Mouse (Mus musculus) E14TG2a.4 (cell line): ENCODE results near the gene Pdzrn3.

Source experiments
- H3K27me3 ChIP-seq: 2 replicates; pipeline ENCODE4 v1.6.1; 2014; ENCODE audit warnings: low read length, control low read depth; ENCODE audit not compliant: insufficient read depth
- H3K36me3 ChIP-seq: 2 replicates; pipeline ENCODE4 v1.6.1; 2014; ENCODE audit warnings: low read length, control low read depth; ENCODE audit not compliant: insufficient read depth
- H3K4me1 ChIP-seq: replicated peaks from 2 replicates; pipeline ENCODE4 v1.6.1; 2014; ENCODE audit warnings: low read depth, low read length, control low read depth
- H3K4me3 ChIP-seq: replicated peaks from 2 replicates; pipeline ENCODE4 v1.5.1; 2014; ENCODE audit warnings: mild to moderate bottlenecking, low read length
- H3K9me3 ChIP-seq: 2 replicates; pipeline ENCODE4 v1.6.1; 2014; ENCODE audit warnings: low read length, control low read depth
- CTCF ChIP-seq: conservative IDR thresholded peaks from 2 replicates; pipeline ENCODE4 v1.5.1; 2014; ENCODE audit warnings: low read length
- NANOG ChIP-seq: IDR thresholded peaks from 2 replicates; pipeline ENCODE4 v1.6.1; 2014; ENCODE audit warnings: borderline replicate concordance, low read length, mixed read lengths
- POU5F1 ChIP-seq: IDR thresholded peaks from 2 replicates; pipeline ENCODE4 v1.6.1; 2014; ENCODE audit warnings: low read length, borderline replicate concordance

The Pdzrn3 gene

GRCm38 (mm10) chr6:101330392-101330791 is 47.3 kb downstream of the Pdzrn3 start:
- no peak for TF ChIP-seq POU5F1
- no peak for TF ChIP-seq NANOG
- no peak for TF ChIP-seq CTCF

GRCm38 (mm10) chr6:101329499-101329898 is 48.2 kb downstream of the Pdzrn3 start:
- H3K4me3 ChIP-seq, result no peak overlapping the region
- H3K9me3 ChIP-seq, result no peaks in the 10 kb centered on the region
- TF ChIP-seq POU5F1, result no peak
- no peak for TF ChIP-seq NANOG
- H3K27me3 ChIP-seq, result no peaks in the 10 kb centered on the region
- no peaks in the 10 kb centered on the region for H3K4me1 ChIP-seq
- no peaks in the 10 kb centered on the region for H3K36me3 ChIP-seq

More at GRCm38 (mm10) chr6:101330392-101330791, 47.3 kb downstream of the Pdzrn3 start:
- no peaks in the 10 kb centered on the region for H3K4me1 ChIP-seq
- no peaks in the 10 kb centered on the region for H3K9me3 ChIP-seq
- no peaks in the 10 kb centered on the region for H3K36me3 ChIP-seq
- no peak overlapping the region for H3K4me3 ChIP-seq
- H3K27me3 ChIP-seq, result no peaks in the 10 kb centered on the region

GRCm38 (mm10) chr6:101328514-101328913 is 49.2 kb downstream of the Pdzrn3 start:
- Histone ChIP-seq H3K4me3 (no peak overlapping the region), H3K36me3 (no peaks in the 10 kb centered on the region), H3K9me3 (no peaks in the 10 kb centered on the region), H3K4me1 (no peaks in the 10 kb centered on the region), H3K27me3 (no peaks in the 10 kb centered on the region)
- TF ChIP-seq NANOG, result no peak
- TF ChIP-seq CTCF, result no peak
- TF ChIP-seq POU5F1, result no peak

GRCm38 (mm10) chr6:101327741-101328140 is 50.0 kb downstream of the Pdzrn3 start:
- Histone ChIP-seq H3K27me3 (no peaks in the 10 kb centered on the region), H3K9me3 (no peaks in the 10 kb centered on the region), H3K4me3 (no peak overlapping the region), H3K36me3 (no peaks in the 10 kb centered on the region), H3K4me1 (no peaks in the 10 kb centered on the region)
- TF ChIP-seq CTCF, result no peak
- no peak for TF ChIP-seq NANOG
- TF ChIP-seq POU5F1, result no peak

- Histone ChIP-seq H3K36me3 (no peaks in the 10 kb centered on the region), H3K4me3 (no peak overlapping the region), H3K27me3 (no peaks in the 10 kb centered on the region), H3K4me1 (no peaks in the 10 kb centered on the region), H3K9me3 (no peaks in the 10 kb centered on the region)
- no peak for TF ChIP-seq NANOG
- TF ChIP-seq POU5F1, result no peak
- no peak for TF ChIP-seq CTCF
Measured at GRCm38 (mm10) chr6:101327196-101327595, 50.5 kb downstream of the Pdzrn3 start.

- Histone ChIP-seq H3K27me3 (no peaks in the 10 kb centered on the region), H3K4me1 (no peaks in the 10 kb centered on the region), H3K4me3 (no peak overlapping the region), H3K36me3 (no peaks in the 10 kb centered on the region), H3K9me3 (no peaks in the 10 kb centered on the region)
- TF ChIP-seq NANOG (no peak), CTCF (no peak), POU5F1 (no peak)
Measured at GRCm38 (mm10) chr6:101325842-101326639, 51.7 kb downstream of the Pdzrn3 start.

GRCm38 (mm10) chr6:101322580-101322979 is 55.1 kb downstream of the Pdzrn3 start:
- H3K4me3 ChIP-seq, result no peak overlapping the region
- TF ChIP-seq NANOG (no peak), POU5F1 (no peak), CTCF (no peak)
- H3K27me3 ChIP-seq, result no peaks in the 10 kb centered on the region
- H3K9me3 ChIP-seq, result no peaks in the 10 kb centered on the region
- H3K36me3 ChIP-seq, result no peaks in the 10 kb centered on the region
- H3K4me1 ChIP-seq, result no peaks in the 10 kb centered on the region

GRCm38 (mm10) chr6:101320386-101320785 is 57.3 kb downstream of the Pdzrn3 start:
- no peaks in the 10 kb centered on the region for H3K9me3 ChIP-seq
- H3K36me3 ChIP-seq, result no peaks in the 10 kb centered on the region
- H3K27me3 ChIP-seq, result no peaks in the 10 kb centered on the region
- H3K4me3 ChIP-seq, result no peak overlapping the region
- H3K4me1 ChIP-seq, result no peaks in the 10 kb centered on the region
- TF ChIP-seq CTCF (no peak), NANOG (no peak), POU5F1 (no peak)

GRCm38 (mm10) chr6:101319374-101319967 is 58.2 kb downstream of the Pdzrn3 start:
- Histone ChIP-seq H3K27me3 (no peaks in the 10 kb centered on the region), H3K4me3 (no peak overlapping the region), H3K36me3 (no peaks in the 10 kb centered on the region), H3K4me1 (no peaks in the 10 kb centered on the region), H3K9me3 (no peaks in the 10 kb centered on the region)
- TF ChIP-seq POU5F1, result no peak
